Comparison of ENCODE assay signal across 9 mouse cellular contexts in genomic region chr17:85857705-85858472, GRCm38 (mm10).
DNase-seq lines count a peak whose midpoint lies in the region; ATAC-seq lines count a peak whose summit lies in the region.
"Had no signal": no experiment of that assay in that cellular context is flagged by ENCODE, and none has a peak within 500 bp of the region (broad histone marks: within the 10 kb centered on the region; RNA-seq: fewer than 3 reads in every experiment).

No protein-coding gene starts in this region.

- peak; percentile 87 for ATAC-seq in forebrain, embryonic 16.5 days
- peak; percentile 71; the same call in 1 of the 2 replicates for ATAC-seq in hindbrain, embryonic 12.5 days (ENCODE audit: low FRiP score)
- no peak for ATAC-seq in activated CD4-positive, CD25-positive, alpha-beta regulatory T cell, adult 4 months

- H3K27ac ChIP-seq in forebrain, embryonic 16.5 days (ENCODE audit: low read length), result no peak overlapping the region
- no peak overlapping the region for H3K27ac ChIP-seq in hindbrain, embryonic 12.5 days

- H3K27me3 ChIP-seq in forebrain, embryonic 16.5 days (replicated peaks; ENCODE audit: control insufficient read depth, insufficient read depth, low read length), result no peaks in the 10 kb centered on the region; the same call in 1 of the 2 replicates
- H3K27me3 ChIP-seq in hindbrain, embryonic 12.5 days, result no peaks in the 10 kb centered on the region

- H3K9me3 ChIP-seq in forebrain, embryonic 16.5 days (ENCODE audit: control insufficient read depth, low read length), result no peaks in the 10 kb centered on the region
- H3K9me3 ChIP-seq in hindbrain, embryonic 12.5 days (replicated peaks), result no peaks in the 10 kb centered on the region

- no peaks in the 10 kb centered on the region for H3K36me3 ChIP-seq in forebrain, embryonic 16.5 days (ENCODE audit: control insufficient read depth, insufficient read depth)
- no peaks in the 10 kb centered on the region for H3K36me3 ChIP-seq in hindbrain, embryonic 12.5 days

- H3K4me3 ChIP-seq in forebrain, embryonic 16.5 days (replicated peaks; ENCODE audit: low read length), result peak overlapping the region; percentile 20; the same call in 1 of the 2 replicates
- H3K4me3 ChIP-seq in hindbrain, embryonic 12.5 days, result no peak overlapping the region
- H3K4me3 ChIP-seq: erythroblast, embryonic 14.5 days had no signal

- no peak overlapping the region for H3K9ac ChIP-seq in forebrain, embryonic 16.5 days (replicated peaks; ENCODE audit: low read depth, low read length)
- no peak overlapping the region for H3K9ac ChIP-seq in hindbrain, embryonic 12.5 days

- WGBS in forebrain, embryonic 16.5 days, result 6% methylated on average over 22 of the region's 22 CpGs
- 34% methylated on average over 22 of the region's 22 CpGs for WGBS in hindbrain, embryonic 12.5 days

- H3K4me2 ChIP-seq in forebrain, embryonic 16.5 days (ENCODE audit: low read length), result peak overlapping the region; percentile 47
- peak overlapping the region; percentile 33 for H3K4me2 ChIP-seq in hindbrain, embryonic 12.5 days (replicated peaks)

- H3K4me1 ChIP-seq in forebrain, embryonic 16.5 days (replicated peaks; ENCODE audit: control insufficient read depth, insufficient read depth, low read length), result peaks cover 11% of the 10 kb centered on the region
- peaks cover 14% of the 10 kb centered on the region for H3K4me1 ChIP-seq in hindbrain, embryonic 12.5 days

- DNase-seq in layer of hippocampus, adult 11-12 months (ENCODE audit: low spot score), result peak; percentile 37
- DNase-seq in layer of hippocampus, adult 9-10 months (ENCODE audit: low spot score), result no peak
- DNase-seq in left cerebral cortex, adult 8-10 months (ENCODE audit: low spot score in 2 of 2), result peak; percentile 15 to 19
- peak; percentile 24 for DNase-seq in retina, postnatal 7 days (ENCODE audit: low read depth, low spot score)
- DNase-seq in B cell, adult 2 months, result no peak

Comparison
In these comparisons a context has a peak if more than half of its experiments do, and no peak if none do; other contexts are left out.
1. DNase-seq: peak in layer of hippocampus, adult 11-12 months (single experiment), left cerebral cortex, adult 8-10 months (2 of 2) and retina, postnatal 7 days (single experiment); none in layer of hippocampus, adult 9-10 months (single experiment) and B cell, adult 2 months (0 of 2).